Mouse (Mus musculus) megakaryocyte progenitor cell, adult 5-6 weeks (primary cell): ENCODE results near the gene Ddx43. TPM values are rescaled to one million over a fixed set of nuclear protein-coding genes. Genes with fewer than 3 reads are reported as not detected.
"Not testable (repeated sequence)": the region's sequence is repeated elsewhere in the genome, so short reads cannot be mapped to it uniquely, and the experiment has no call there.

Experiments used
- ATAC-seq: replicated peaks from 2 replicates; pipeline ENCODE4 v1.8.0; 2016; ENCODE audit warnings: mild to moderate bottlenecking, moderate TSS enrichment, inconsistent platforms; ENCODE audit not compliant: poor library complexity
- total RNA-seq, 2 experiments: library from RNA; stranded (forward) in 1 of 2; stranded (reverse) in 1 of 2; fragments of 157-497, 149-512 nt in 1 of 2; fragments of 200-1000 nt in 1 of 2; gene quantifications; 2 replicates each; pipeline versions ENCODE4 v1.2.3 to v1.2.4; 2015 to 2017

Gene Ddx43
- not detected in 2 replicates for total RNA-seq (2015)
- 0.07 and 0.29 TPM in 2 replicates for total RNA-seq (2017)

- peak; percentile 83 for ATAC-seq
These were observed at the start of gene Ddx43 for GRCm38 (mm10) chr9:78395630-78396351. Ddx43 (plus strand) TSS chr9:78395777.

DNA sequence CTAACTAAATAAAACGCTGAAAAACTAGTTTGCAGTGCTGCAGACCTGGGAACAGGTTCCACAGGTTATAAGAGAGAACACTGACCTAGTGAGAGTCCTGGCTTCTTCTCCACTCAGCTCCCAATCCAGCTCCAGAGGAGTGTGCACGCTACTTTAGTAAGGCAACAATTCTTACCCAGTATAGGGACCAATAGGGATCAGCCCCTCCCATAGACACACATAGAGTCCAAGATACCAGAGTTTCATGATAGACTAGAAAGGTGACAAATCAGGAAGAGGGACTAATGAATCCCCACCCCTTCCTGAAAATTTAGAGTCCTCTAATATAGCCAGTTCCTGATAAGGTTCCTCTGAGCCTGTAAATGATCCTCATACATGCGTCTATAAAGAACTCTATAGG, 48.6 kb upstream of the Ddx43 start:
- peak; percentile 57 for ATAC-seq

DNA sequence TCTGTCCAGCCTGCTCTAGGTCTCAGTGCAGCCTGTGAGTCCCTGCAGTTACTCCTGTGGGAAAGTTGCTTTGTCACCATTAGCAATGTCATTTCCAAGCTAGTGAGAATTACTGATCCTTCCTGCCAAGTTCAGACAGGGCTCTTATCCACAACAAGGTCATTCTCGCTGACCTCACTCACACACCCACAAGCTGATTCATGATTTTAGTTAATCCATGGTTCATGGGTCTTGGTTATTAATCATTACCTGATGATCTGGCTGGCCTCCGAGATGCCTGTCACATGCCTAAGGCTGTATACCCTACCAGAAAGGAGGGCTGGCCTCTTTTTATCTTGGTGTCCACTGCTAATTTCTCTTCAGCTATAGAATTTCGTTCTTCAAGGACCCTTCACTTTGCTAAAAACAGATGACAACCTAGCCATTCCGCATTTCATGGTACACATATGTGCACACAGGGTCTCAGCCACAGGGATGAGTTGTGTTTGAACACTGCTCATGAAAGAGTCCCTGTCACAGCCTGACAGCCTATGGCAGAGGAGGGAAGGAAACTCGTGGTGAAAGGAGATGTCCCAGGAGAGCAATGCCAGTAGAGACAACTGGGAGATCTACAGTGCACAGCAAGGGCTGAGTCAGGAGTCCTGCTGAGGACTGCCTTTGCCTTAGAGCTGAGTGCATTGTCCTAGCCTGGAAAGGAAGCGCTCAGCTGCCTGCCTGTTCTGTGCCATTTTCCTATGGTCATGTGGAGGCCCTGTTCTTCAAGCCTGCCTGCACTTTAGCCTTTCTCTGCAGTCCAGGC, 47.2 kb upstream of the Ddx43 start:
- ATAC-seq: not testable (repeated sequence)

- not testable (repeated sequence) for ATAC-seq
These were observed 46.4 kb upstream of the Ddx43 start for GRCm38 (mm10) chr9:78349141-78349540.

- not testable (repeated sequence) for ATAC-seq
These were observed 45.6 kb upstream of the Ddx43 start for GRCm38 (mm10) chr9:78350007-78350406.

- peak; percentile 77 for ATAC-seq
These were observed 43.9 kb upstream of the Ddx43 start for GRCm38 (mm10) chr9:78351504-78352220.

DNA sequence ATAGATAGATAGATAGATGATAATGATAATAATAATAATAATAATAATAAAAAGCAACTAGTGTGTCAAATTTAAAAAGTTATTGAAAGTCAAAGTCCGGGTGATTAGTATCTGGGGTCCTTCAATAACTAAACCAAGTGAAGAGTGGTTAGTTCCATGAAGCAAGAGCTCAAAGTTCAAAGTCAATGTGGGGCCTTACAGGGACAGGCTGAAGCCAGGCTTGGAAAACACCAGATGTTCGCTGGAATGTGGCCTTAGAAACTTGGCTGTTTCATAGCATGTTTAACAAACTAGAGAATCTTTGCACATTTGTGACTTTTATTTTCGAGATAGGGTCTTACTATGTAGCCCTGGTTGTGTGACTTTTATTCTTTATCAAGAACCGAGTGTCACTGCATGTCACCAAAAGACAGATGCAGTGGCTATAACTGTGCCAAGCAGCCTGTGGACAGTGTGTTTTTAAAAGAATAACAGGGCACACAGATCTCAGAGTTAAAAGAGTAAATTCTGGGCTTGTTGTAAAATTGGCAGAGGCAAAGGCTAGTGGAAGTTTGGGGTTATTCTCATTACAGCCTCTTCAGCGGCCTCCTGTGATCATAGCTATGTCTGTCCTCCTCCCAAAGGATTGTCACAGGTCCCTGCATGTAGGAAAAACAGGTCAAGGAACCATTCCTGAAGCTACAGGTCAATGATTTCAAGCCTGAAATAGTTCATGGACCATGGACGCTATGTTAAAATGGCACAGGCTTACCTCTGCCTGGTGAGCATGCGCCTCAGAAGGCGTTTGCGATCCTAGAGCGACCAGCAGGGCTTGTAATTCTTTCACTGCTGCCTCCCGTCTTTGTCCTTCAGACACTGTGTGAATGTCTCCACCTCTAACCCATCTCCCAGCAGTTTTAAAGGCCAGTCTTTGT, 40.7 kb upstream of the Ddx43 start:
- no peak for ATAC-seq

DNA sequence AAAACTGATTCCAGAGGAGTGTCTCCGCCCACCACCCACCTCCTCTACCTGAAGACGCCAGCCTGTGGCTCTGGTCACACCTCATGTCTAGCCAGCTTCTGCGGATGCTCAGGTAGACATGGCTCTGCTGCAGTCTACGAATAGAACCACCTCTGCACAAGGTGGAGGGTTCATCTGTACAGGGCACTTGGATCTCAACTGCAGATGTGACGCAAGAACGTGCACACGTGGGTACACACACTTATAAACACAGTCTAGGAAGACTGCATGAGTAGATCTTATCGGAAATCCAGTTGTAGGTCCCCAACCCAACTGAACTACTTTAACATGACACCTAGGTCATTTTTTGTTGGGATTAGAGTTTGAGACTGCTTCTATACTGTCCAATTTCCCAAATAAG, 40.0 kb upstream of the Ddx43 start, which contains the start of gene Gsta2:
Gene Gsta2, minus strand, starts transcription at position 178 of the 400 bp plus-strand sequence.
- ATAC-seq: no peak

DNA sequence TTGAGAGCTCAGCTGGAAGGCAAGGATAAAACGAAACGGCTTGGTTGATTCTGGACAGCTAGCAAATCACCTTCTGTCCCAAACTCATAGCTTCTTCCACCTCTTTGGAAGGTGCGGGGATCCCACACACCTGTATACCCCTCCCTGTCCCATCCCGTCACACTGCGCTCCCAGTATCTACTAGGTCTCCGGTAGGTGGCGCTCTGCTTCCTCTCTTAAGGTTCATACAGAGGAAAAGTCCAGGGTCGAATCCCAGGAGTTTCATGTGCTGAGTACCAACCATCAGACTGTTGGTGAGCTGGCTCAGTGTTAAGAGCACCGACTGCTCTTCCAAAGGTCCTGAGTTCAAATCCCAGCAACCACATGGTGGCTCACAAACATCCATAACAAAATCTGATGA, 37.5 kb upstream of the Ddx43 start:
- peak; percentile 91 for ATAC-seq

- no peak for ATAC-seq
These were observed 35.7 kb upstream of the Ddx43 start for GRCm38 (mm10) chr9:78359750-78360483.

DNA sequence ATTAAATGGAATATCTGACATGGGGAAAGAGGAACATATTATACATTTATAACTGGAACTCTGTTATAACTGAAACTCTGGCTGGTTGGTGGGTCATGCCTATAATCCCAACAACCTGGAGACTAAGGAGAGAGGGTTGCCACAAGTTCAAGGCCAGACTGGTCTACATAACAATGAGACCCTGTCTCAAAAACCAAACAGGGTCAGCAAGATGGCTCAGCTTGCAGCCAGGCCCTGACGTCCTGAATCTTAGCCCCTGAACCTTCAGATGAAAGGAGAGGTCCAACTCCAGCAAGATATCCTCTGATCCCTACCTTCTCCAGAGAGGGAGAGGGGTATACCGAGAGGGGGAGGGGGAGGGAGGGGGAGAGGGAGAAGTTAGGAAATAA, 35.1 kb upstream of the Ddx43 start:
- ATAC-seq: no peak

GRCm38 (mm10) chr9:78363374-78363773, 32.2 kb upstream of the Ddx43 start:
- peak; percentile 63 for ATAC-seq

DNA sequence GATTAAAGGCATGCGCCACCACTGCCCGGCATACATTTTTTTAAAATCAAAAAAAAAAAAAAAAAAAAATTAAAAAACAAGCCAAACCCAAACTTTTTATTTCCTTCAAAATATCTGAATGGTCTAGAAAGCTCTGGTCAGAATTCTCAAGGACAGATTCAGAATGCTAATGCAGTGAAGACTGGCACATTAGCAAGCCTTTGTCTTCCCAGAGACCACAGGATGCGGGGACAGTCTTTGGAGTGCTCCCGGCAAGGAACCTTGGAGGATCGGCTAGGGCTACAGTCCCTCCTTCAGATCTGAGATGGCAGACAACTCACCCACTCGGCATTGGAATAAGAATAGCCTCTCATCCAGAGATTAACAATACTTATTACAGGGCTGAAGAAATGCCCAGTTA, 30.9 kb upstream of the Ddx43 start:
- ATAC-seq: no peak

- ATAC-seq: 0 out of 2 replicates have a peak, but pooled peaks have one; percentile 4
These were observed 29.6 kb upstream of the Ddx43 start for GRCm38 (mm10) chr9:78365850-78366544.

DNA sequence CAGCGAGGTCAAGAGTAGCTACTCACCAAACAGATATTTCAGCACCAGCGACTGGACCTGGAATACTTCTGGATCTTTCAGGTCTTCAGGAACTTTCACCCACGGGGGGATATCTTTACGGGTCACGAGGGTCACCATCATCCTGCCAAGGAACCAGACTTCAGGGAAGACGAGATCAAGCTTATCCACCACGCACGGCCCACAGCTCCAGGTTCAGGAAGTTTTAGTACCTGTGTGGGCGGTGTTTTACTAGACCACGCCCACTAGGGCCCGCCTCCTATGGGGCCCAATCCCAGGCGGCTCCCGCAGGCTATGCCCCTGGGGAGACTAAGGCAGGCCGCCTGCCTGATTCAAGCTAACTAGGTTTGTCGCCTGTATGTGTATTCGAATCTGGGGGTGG, 27.6 kb upstream of the Ddx43 start, which contains the start of gene Dppa5a:
Gene Dppa5a, minus strand, starts transcription at position 219 of the 400 bp plus-strand sequence.
- not testable (repeated sequence) for ATAC-seq

GRCm38 (mm10) chr9:78368671-78369293, 26.8 kb upstream of the Ddx43 start:
- ATAC-seq: no peak

DNA sequence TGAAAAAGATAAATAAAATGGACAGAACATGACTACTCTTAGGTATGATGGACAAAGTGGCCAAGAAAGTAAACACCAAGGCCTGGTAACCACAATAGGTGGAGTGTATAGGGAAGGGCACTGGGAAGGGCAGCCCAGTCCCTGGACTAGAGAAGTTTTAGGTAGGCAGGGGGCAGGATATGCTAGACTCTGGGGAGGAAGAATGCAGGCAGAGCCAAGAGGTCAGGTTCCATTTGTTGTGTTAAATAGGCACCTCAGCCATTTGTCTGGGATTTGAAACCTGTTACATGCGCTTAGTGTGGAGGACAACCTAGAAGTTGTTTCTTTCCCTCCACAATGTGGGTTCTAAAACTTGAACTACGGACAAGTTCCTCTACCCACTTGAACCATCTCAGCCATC, 26.2 kb upstream of the Ddx43 start:
- ATAC-seq: no peak

DNA sequence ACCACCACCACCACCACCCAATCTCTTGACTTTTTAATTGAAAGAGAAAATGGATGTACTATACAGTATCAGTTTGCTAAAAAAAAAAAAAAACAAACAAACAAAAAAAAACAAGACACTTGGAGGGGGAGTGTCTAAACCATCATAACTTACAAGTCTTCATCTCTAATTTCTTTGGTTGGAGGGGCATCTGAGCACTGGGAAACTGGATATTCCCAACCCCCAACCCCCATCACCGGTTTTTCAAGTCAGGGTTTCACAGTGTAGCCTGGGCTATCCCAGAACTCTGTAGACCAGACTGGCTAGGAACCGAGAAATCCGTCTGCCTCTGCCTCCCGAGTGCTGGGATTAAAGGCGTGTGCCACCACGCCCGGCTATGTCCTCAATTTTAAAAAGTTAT, 25.8 kb upstream of the Ddx43 start:
- ATAC-seq: no peak
